In the genomic region with DNA sequence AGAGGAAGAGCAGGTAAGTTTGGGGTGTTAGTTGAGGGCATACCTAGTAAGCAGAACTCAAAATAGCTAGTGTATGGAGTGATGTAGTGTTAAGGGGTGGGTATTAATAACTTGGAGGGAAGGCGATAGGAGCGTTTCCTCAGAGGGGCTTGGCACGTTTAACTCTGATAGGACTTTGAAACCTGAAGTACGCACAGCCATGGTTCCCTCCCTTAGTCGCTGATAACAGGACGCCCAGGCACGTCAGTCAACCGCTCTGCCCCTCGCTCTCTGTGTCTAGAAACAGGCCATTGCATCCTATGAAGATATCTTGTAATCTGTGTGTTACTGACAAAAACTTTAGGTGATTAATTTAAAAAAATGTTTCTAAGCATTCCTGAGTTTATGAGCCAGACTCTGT, we compare ENCODE assay signal across 34 mouse cellular contexts. TPM values are rescaled to one million over a fixed set of nuclear protein-coding genes. Genes with fewer than 3 reads are reported as not detected.
A peak's percentile ranks its signal among the peaks of the same experiment; 100 is the strongest.
DNase-seq lines count a peak whose midpoint lies in the region; ATAC-seq and TF ChIP-seq lines count a peak whose summit lies in the region.
"Had no signal": no experiment of that assay in that cellular context is flagged by ENCODE, and none has a peak within 500 bp of the region (broad histone marks: within the 10 kb centered on the region; RNA-seq: fewer than 3 reads in every experiment).

No protein-coding gene starts in this region.

- H3K36me3 ChIP-seq in liver, embryonic 12.5 days, result no peaks in the 10 kb centered on the region
- H3K36me3 ChIP-seq in liver, postnatal 0 days (replicated peaks; ENCODE audit: insufficient read depth, low read length), result no peaks in the 10 kb centered on the region
- H3K36me3 ChIP-seq in liver, embryonic 13.5 days, result no peaks in the 10 kb centered on the region
- H3K36me3 ChIP-seq in hindbrain, embryonic 12.5 days, result no peaks in the 10 kb centered on the region
- H3K36me3 ChIP-seq: embryonic facial prominence, embryonic 13.5 days; heart, embryonic 12.5 days; hindbrain, embryonic 10.5 days; limb, embryonic 10.5 days; limb, embryonic 15.5 days; midbrain, embryonic 10.5 days; neural tube, embryonic 12.5 days had no signal

- no peak for TF ChIP-seq CTCF in liver, postnatal 0 days (IDR thresholded peaks at IDR 0.05; ENCODE audit: low read depth)

- H3K4me1 ChIP-seq in liver, embryonic 12.5 days, result peaks cover 19% of the 10 kb centered on the region
- H3K4me1 ChIP-seq in liver, postnatal 0 days (ENCODE audit: insufficient read depth), result no peaks in the 10 kb centered on the region
- H3K4me1 ChIP-seq in liver, embryonic 13.5 days (replicated peaks), result peaks cover 17% of the 10 kb centered on the region
- H3K4me1 ChIP-seq in hindbrain, embryonic 12.5 days, result no peaks in the 10 kb centered on the region
- H3K4me1 ChIP-seq: limb, embryonic 15.5 days; neural tube, embryonic 12.5 days had no signal

- no peak for TF ChIP-seq EP300 in liver, postnatal 0 days (IDR thresholded peaks at IDR 0.05; ENCODE audit: low read depth)

- no peak overlapping the region for H3K4me2 ChIP-seq in liver, embryonic 12.5 days
- no peak overlapping the region for H3K4me2 ChIP-seq in liver, postnatal 0 days (ENCODE audit: low read depth, low read length)
- no peak overlapping the region for H3K4me2 ChIP-seq in liver, embryonic 13.5 days
- H3K4me2 ChIP-seq in hindbrain, embryonic 12.5 days (replicated peaks), result no peak overlapping the region
- H3K4me2 ChIP-seq: embryonic facial prominence, embryonic 13.5 days; heart, embryonic 12.5 days; limb, embryonic 15.5 days; neural tube, embryonic 12.5 days had no signal

- H3K4me3 ChIP-seq in liver, embryonic 12.5 days, result no peak overlapping the region
- no peak overlapping the region for H3K4me3 ChIP-seq in liver, postnatal 0 days (ENCODE audit: low read depth, low read length)
- no peak overlapping the region for H3K4me3 ChIP-seq in liver, embryonic 13.5 days (replicated peaks)
- no peak overlapping the region for H3K4me3 ChIP-seq in hindbrain, embryonic 12.5 days
- H3K4me3 ChIP-seq: embryonic facial prominence, embryonic 13.5 days; heart, embryonic 12.5 days; hindbrain, embryonic 10.5 days; limb, embryonic 10.5 days; limb, embryonic 15.5 days; midbrain, embryonic 10.5 days; neural tube, embryonic 12.5 days had no signal

- ATAC-seq in liver, embryonic 12.5 days, result peak; percentile 47; the same call in 1 of the 2 replicates
- ATAC-seq in liver, postnatal 0 days, result no peak
- ATAC-seq in liver, embryonic 13.5 days (ENCODE audit: low read depth), result peak; percentile 61; the same call in 1 of the 2 replicates
- no peak for ATAC-seq in hindbrain, embryonic 12.5 days (ENCODE audit: low FRiP score)
- ATAC-seq: forebrain, embryonic 16.5 days; hindbrain, embryonic 16.5 days; lung, postnatal 0 days; midbrain, embryonic 16.5 days; Patski had no signal

- H3K9me3 ChIP-seq in liver, embryonic 12.5 days (replicated peaks), result no peaks in the 10 kb centered on the region
- H3K9me3 ChIP-seq in liver, postnatal 0 days (ENCODE audit: low read length), result no peaks in the 10 kb centered on the region
- H3K9me3 ChIP-seq in liver, embryonic 13.5 days (replicated peaks), result no peaks in the 10 kb centered on the region
- H3K9me3 ChIP-seq in hindbrain, embryonic 12.5 days (replicated peaks), result no peaks in the 10 kb centered on the region
- H3K9me3 ChIP-seq: embryonic facial prominence, embryonic 13.5 days; heart, embryonic 12.5 days; hindbrain, embryonic 10.5 days; limb, embryonic 10.5 days; limb, embryonic 15.5 days; midbrain, embryonic 10.5 days; neural tube, embryonic 12.5 days had no signal

- 29% methylated on average over 9 of the region's 9 CpGs for WGBS in liver, embryonic 12.5 days (ENCODE audit: insufficient replicate concordance)
- 56% methylated on average over 9 of the region's 9 CpGs for WGBS in liver, postnatal 0 days (ENCODE audit: insufficient replicate concordance)
- 23% methylated on average over 9 of the region's 9 CpGs for WGBS in liver, embryonic 13.5 days (ENCODE audit: insufficient replicate concordance)
- WGBS in hindbrain, embryonic 12.5 days, result 91% methylated on average over 9 of the region's 9 CpGs

- no peaks in the 10 kb centered on the region for H3K27me3 ChIP-seq in liver, embryonic 12.5 days (replicated peaks)
- H3K27me3 ChIP-seq in liver, postnatal 0 days (ENCODE audit: insufficient read depth, low read length), result no peaks in the 10 kb centered on the region
- no peaks in the 10 kb centered on the region for H3K27me3 ChIP-seq in liver, embryonic 13.5 days
- H3K27me3 ChIP-seq in hindbrain, embryonic 12.5 days, result no peaks in the 10 kb centered on the region
- H3K27me3 ChIP-seq: embryonic facial prominence, embryonic 13.5 days; heart, embryonic 12.5 days; limb, embryonic 15.5 days; neural tube, embryonic 12.5 days had no signal

- no peak overlapping the region for H3K9ac ChIP-seq in liver, embryonic 12.5 days
- no peak overlapping the region for H3K9ac ChIP-seq in liver, postnatal 0 days (replicated peaks)
- no peak overlapping the region for H3K9ac ChIP-seq in liver, embryonic 13.5 days
- H3K9ac ChIP-seq in hindbrain, embryonic 12.5 days, result no peak overlapping the region
- H3K9ac ChIP-seq: embryonic facial prominence, embryonic 13.5 days; heart, embryonic 12.5 days; limb, embryonic 15.5 days; neural tube, embryonic 12.5 days had no signal

- DNase-seq in liver, postnatal 0 days, result no peak
- peak; percentile 39 for DNase-seq in c-Kit-positive CD71-positive TER-119-negative erythroid progenitor cells, embryonic 14.5 days (ENCODE audit: low read depth)
- no peak for DNase-seq in liver, embryonic 13.5 days
- no peak for DNase-seq in frontal cortex, postnatal 25 days (ENCODE audit: low spot score in 2 of 2)
- no peak for DNase-seq in lung, postnatal 10 days
- DNase-seq: adrenal gland, postnatal 14 days; B cell, adult 2 months; cerebellum, adult 18-20 months; cerebellum, postnatal 10 days; gastrocnemius, postnatal 14 days; heart, adult 18-20 months; kidney, adult 11 months; kidney, postnatal 14 days; layer of hippocampus, adult 9-11 months; lung, adult 18-20 months; right cerebral cortex, adult 18-20 months had no signal

- no peak overlapping the region for H3K27ac ChIP-seq in liver, embryonic 12.5 days
- H3K27ac ChIP-seq in liver, postnatal 0 days (ENCODE audit: low read depth), result no peak overlapping the region
- no peak overlapping the region for H3K27ac ChIP-seq in liver, embryonic 13.5 days
- H3K27ac ChIP-seq in hindbrain, embryonic 12.5 days, result no peak overlapping the region
- H3K27ac ChIP-seq: embryonic facial prominence, embryonic 13.5 days; hindbrain, embryonic 10.5 days; limb, embryonic 10.5 days; limb, embryonic 15.5 days; macrophage; midbrain, embryonic 10.5 days; neural tube, embryonic 12.5 days had no signal

RNA-seq across cellular contexts. Expression of gene Cebpe, which starts 34.1 kb away (rescaled TPM):
- 3.3 and 3.7 TPM in 2 replicates for polyA plus RNA-seq in liver, embryonic 12.5 days (2016; fragmentation: Nextera tagmentation; extraction: Ambion mirVana)
- 13.7 and 15.0 TPM in 2 replicates for polyA plus RNA-seq in liver, postnatal 0 days (2015; fragmentation: Nextera tagmentation; extraction: Ambion mirVana)
- 3.4 and 3.5 TPM in 2 replicates for polyA plus RNA-seq in liver, embryonic 13.5 days (2015; fragmentation: Nextera tagmentation; extraction: Ambion mirVana)
- 0.31 TPM in 1 of 2 replicates, not detected in the other for polyA plus RNA-seq in hindbrain, embryonic 12.5 days (2016; fragmentation: Nextera tagmentation; extraction: Ambion mirVana)
- polyA plus RNA-seq: embryonic facial prominence, embryonic 13.5 days; forebrain, embryonic 11.5 days; forebrain, embryonic 16.5 days; heart, embryonic 12.5 days; heart, postnatal 0 days; hindbrain, embryonic 10.5 days; hindbrain, embryonic 16.5 days; kidney, embryonic 14.5 days; limb, embryonic 10.5 days; midbrain, embryonic 16.5 days; Patski had no signal

RNA-seq across cellular contexts. Expression of gene Slc7a8, which starts 35.7 kb away (rescaled TPM):
- polyA plus RNA-seq in liver, embryonic 12.5 days (2016; fragmentation: Nextera tagmentation; extraction: Ambion mirVana), result 2.8 and 3.4 TPM in 2 replicates
- 2.2 and 2.8 TPM in 2 replicates for polyA plus RNA-seq in liver, postnatal 0 days (2015; fragmentation: Nextera tagmentation; extraction: Ambion mirVana)
- polyA plus RNA-seq in liver, embryonic 13.5 days (2015; fragmentation: Nextera tagmentation; extraction: Ambion mirVana), result 2.1 and 3.6 TPM in 2 replicates
- polyA plus RNA-seq in hindbrain, embryonic 12.5 days (2016; fragmentation: Nextera tagmentation; extraction: Ambion mirVana), result 3.9 and 5.7 TPM in 2 replicates

RNA-seq across cellular contexts. Expression of gene Gm29776, which starts 47.4 kb away (rescaled TPM):
- polyA plus RNA-seq in liver, embryonic 12.5 days (2016; fragmentation: Nextera tagmentation; extraction: Ambion mirVana), result 0.05 TPM in 1 of 2 replicates, not detected in the other
- polyA plus RNA-seq in liver, postnatal 0 days (2015; fragmentation: Nextera tagmentation; extraction: Ambion mirVana), result not detected in 2 replicates
- 0.03 and 0.05 TPM in 2 replicates for polyA plus RNA-seq in liver, embryonic 13.5 days (2015; fragmentation: Nextera tagmentation; extraction: Ambion mirVana)
- polyA plus RNA-seq in hindbrain, embryonic 12.5 days (2016; fragmentation: Nextera tagmentation; extraction: Ambion mirVana), result 0.16 and 0.21 TPM in 2 replicates
- polyA plus RNA-seq: macrophage; midbrain, embryonic 10.5 days had no signal

RNA-seq across cellular contexts. Expression of gene Acin1, which starts 59.3 kb away (rescaled TPM):
- polyA plus RNA-seq in liver, embryonic 12.5 days (2016; fragmentation: Nextera tagmentation; extraction: Ambion mirVana), result 74.1 and 76.0 TPM in 2 replicates
- 28.4 and 38.0 TPM in 2 replicates for polyA plus RNA-seq in liver, postnatal 0 days (2015; fragmentation: Nextera tagmentation; extraction: Ambion mirVana)
- polyA plus RNA-seq in liver, embryonic 13.5 days (2015; fragmentation: Nextera tagmentation; extraction: Ambion mirVana), result 62.5 and 68.7 TPM in 2 replicates
- 158 and 168 TPM in 2 replicates for polyA plus RNA-seq in hindbrain, embryonic 12.5 days (2016; fragmentation: Nextera tagmentation; extraction: Ambion mirVana)

Comparison
In these comparisons a context has a peak if more than half of its experiments do, and no peak if none do; other contexts are left out.
1. ATAC-seq: peak in liver, embryonic 12.5 days (single experiment) and liver, embryonic 13.5 days (single experiment); none in liver, postnatal 0 days (single experiment) and hindbrain, embryonic 12.5 days (single experiment).